Mouse (Mus musculus): ENCODE measurements around the gene Scpep1. TPM values are rescaled to one million over a fixed set of nuclear protein-coding genes. Genes with fewer than 3 reads are reported as not detected.

Gene Scpep1
- polyA plus RNA-seq, 1 experiment from 2014 or later, result 168 TPM

Other genes with a start within 250 kb of the Scpep1 start
- 8.7 and 10.0 TPM in 2 replicates for gene Msi2, start 237.0 kb downstream of the Scpep1 start, polyA plus RNA-seq (2015; fragmentation: Nextera tagmentation; extraction: Ambion mirVana)
- gene Akap1, start 90.9 kb downstream of the Scpep1 start, polyA plus RNA-seq (2015; fragmentation: Nextera tagmentation; extraction: Ambion mirVana), result 27.5 and 28.7 TPM in 2 replicates
- gene Elobl, start 11.5 kb upstream of the Scpep1 start, polyA plus RNA-seq (2015; fragmentation: Nextera tagmentation; extraction: Ambion mirVana), result not detected in 2 replicates
- gene Coil, start 14.8 kb upstream of the Scpep1 start, polyA plus RNA-seq (2015; fragmentation: Nextera tagmentation; extraction: Ambion mirVana), result 9.8 and 10.1 TPM in 2 replicates
- 27.5 and 27.6 TPM in 2 replicates for gene Trim25, start 43.9 kb upstream of the Scpep1 start, polyA plus RNA-seq (2015; fragmentation: Nextera tagmentation; extraction: Ambion mirVana)
- 2.3 TPM in 2 replicates for gene Dgke, start 111.4 kb upstream of the Scpep1 start, polyA plus RNA-seq (2015; fragmentation: Nextera tagmentation; extraction: Ambion mirVana)
- 1.5 TPM in 2 replicates for gene Gm525, start 118.4 kb upstream of the Scpep1 start, polyA plus RNA-seq (2015; fragmentation: Nextera tagmentation; extraction: Ambion mirVana)

Data from intestine, embryonic 16.5 days (tissue).